Mouse (Mus musculus): ENCODE measurements around the gene Gm49711. TPM values are rescaled to one million over a fixed set of nuclear protein-coding genes. Genes with fewer than 3 reads are reported as not detected.

The Gm49711 gene
- polyA plus RNA-seq, 1 experiment from 2014 or later, result not detected

GRCm38 (mm10) chr16:92140328-92140727 lies 82.2 kb downstream of the Gm49711 start:
- no peak overlapping the region for H3K4me3 ChIP-seq
- no peaks in the 10 kb centered on the region for H3K27me3 ChIP-seq (ENCODE audit: insufficient read depth, poor library complexity, severe bottlenecking)
- no peaks in the 10 kb centered on the region for H3K36me3 ChIP-seq
- H3K9me3 ChIP-seq, result no peaks in the 10 kb centered on the region
- DNase-seq (ENCODE audit: low spot score), result peak; percentile 68
- H3K4me1 ChIP-seq, result peaks cover 13% of the 10 kb centered on the region
- WGBS, result 71% methylated on average over 9 of the region's 9 CpGs
- H3K27ac ChIP-seq, result 0 out of 2 replicates have a peak overlapping the region, but pooled peaks have one; percentile 13

GRCm38 (mm10) chr16:92141021-92141420 lies 82.9 kb downstream of the Gm49711 start:
- WGBS, result 94% methylated on average over 12 of the region's 12 CpGs
- Histone ChIP-seq H3K27ac (no peak overlapping the region), H3K4me1 (peaks cover 13% of the 10 kb centered on the region), H3K36me3 (no peaks in the 10 kb centered on the region), H3K9me3 (no peaks in the 10 kb centered on the region), H3K4me3 (no peak overlapping the region), H3K27me3 (ENCODE audit: insufficient read depth, poor library complexity, severe bottlenecking) (no peaks in the 10 kb centered on the region)
- DNase-seq (ENCODE audit: low spot score), result no peak

DNA sequence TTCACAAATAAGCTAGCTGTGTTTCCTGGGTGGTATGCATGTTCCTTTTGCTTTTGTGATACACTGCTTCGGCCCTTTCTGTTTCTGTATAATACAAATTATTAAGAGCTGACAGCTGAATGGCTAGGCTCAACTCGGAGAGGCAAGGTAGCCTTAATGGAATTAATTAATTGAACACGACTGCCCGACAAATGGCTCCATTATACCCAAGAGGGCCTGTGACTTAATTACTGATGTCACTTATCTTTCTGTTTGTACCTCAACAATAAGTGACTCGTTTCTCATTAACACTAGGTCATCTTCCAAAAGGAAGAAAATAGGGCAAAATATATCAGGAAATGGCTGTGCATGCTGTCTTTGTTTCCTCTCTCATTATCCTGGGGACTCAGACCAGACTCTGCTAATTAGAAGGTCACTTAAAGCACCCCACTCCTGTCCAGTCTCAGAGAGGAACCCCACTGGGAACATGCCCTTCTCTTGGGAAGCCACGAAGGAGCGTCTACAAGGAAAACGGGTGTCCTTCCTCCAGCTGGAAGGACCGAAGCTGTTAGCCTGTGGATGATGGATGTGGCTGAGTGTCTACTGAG lies 84.4 kb downstream of the Gm49711 start:
- 79% methylated on average over 9 of the region's 9 CpGs for WGBS
- DNase-seq (ENCODE audit: low spot score), result no peak
- no peak overlapping the region for H3K4me3 ChIP-seq

GRCm38 (mm10) chr16:92147631-92148366 lies 89.7 kb downstream of the Gm49711 start:
- Histone ChIP-seq H3K27ac (no peak overlapping the region), H3K9me3 (no peaks in the 10 kb centered on the region), H3K27me3 (ENCODE audit: insufficient read depth, poor library complexity, severe bottlenecking) (no peaks in the 10 kb centered on the region), H3K36me3 (no peaks in the 10 kb centered on the region), H3K4me1 (0 out of 2 replicates have a peak, but pooled peaks cover 3% of the 10 kb centered on the region), H3K4me3 (no peak overlapping the region)
- WGBS, result 91% methylated on average over 12 of the region's 12 CpGs
- DNase-seq (ENCODE audit: low spot score), result no peak

More for the DNA sequence above, 84.4 kb downstream of the Gm49711 start:
- Histone ChIP-seq H3K36me3 (no peaks in the 10 kb centered on the region), H3K9me3 (no peaks in the 10 kb centered on the region), H3K27ac (no peak overlapping the region), H3K27me3 (ENCODE audit: insufficient read depth, poor library complexity, severe bottlenecking) (no peaks in the 10 kb centered on the region), H3K4me1 (peaks cover 13% of the 10 kb centered on the region)

- no peak for DNase-seq (ENCODE audit: low spot score)
- Histone ChIP-seq H3K4me1 (0 out of 2 replicates have a peak, but pooled peaks cover 3% of the 10 kb centered on the region), H3K36me3 (no peaks in the 10 kb centered on the region), H3K27me3 (ENCODE audit: insufficient read depth, poor library complexity, severe bottlenecking) (no peaks in the 10 kb centered on the region), H3K27ac (no peak overlapping the region), H3K4me3 (no peak overlapping the region), H3K9me3 (no peaks in the 10 kb centered on the region)
- WGBS, result 79% methylated on average over 2 of the region's 2 CpGs
Observed at GRCm38 (mm10) chr16:92148367-92148728, 90.2 kb downstream of the Gm49711 start.

- 0 out of 2 replicates have a peak, but pooled peaks cover 4% of the 10 kb centered on the region for H3K27me3 ChIP-seq (ENCODE audit: insufficient read depth, poor library complexity, severe bottlenecking)
- no peaks in the 10 kb centered on the region for H3K36me3 ChIP-seq
- no peak overlapping the region for H3K27ac ChIP-seq
- no peak for DNase-seq (ENCODE audit: low spot score)
- 0 out of 2 replicates have a peak, but pooled peaks cover 3% of the 10 kb centered on the region for H3K4me1 ChIP-seq
- no peaks in the 10 kb centered on the region for H3K9me3 ChIP-seq
- WGBS, result 68% methylated on average over 4 of the region's 4 CpGs
- no peak overlapping the region for H3K4me3 ChIP-seq
Observed at GRCm38 (mm10) chr16:92150975-92151374, 92.9 kb downstream of the Gm49711 start.

DNA sequence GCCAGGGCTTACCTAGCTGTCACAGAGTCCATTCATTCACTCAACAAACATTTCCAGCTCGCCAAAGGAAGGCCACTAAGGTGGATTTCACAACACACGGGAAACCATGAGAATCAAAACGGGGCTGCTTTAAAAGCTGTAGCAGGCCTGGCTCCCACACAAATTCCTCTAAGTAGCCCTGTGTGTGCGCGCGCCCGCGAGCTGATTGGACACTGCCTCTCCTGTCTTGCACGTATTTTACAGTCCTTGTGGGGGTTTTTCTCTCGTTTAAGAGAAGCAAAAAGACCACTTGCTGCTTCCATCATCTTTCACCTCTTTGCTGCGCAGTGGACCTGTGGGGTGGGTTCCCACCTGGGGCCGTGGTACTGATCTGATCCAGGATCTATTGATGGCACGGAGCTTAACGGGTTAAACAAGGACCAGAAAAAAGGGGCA lies 99.9 kb downstream of the Gm49711 start:
- DNase-seq (ENCODE audit: low spot score), result no peak
- Histone ChIP-seq H3K4me3 (peak overlapping the region; percentile 68), H3K27me3 (ENCODE audit: insufficient read depth, poor library complexity, severe bottlenecking) (0 out of 2 replicates have a peak, but pooled peaks cover 15% of the 10 kb centered on the region), H3K27ac (peak overlapping the region; percentile 89), H3K36me3 (no peaks in the 10 kb centered on the region), H3K9me3 (no peaks in the 10 kb centered on the region), H3K4me1 (peaks cover 20% of the 10 kb centered on the region)
- WGBS, result 4% methylated on average over 14 of the region's 14 CpGs

DNA sequence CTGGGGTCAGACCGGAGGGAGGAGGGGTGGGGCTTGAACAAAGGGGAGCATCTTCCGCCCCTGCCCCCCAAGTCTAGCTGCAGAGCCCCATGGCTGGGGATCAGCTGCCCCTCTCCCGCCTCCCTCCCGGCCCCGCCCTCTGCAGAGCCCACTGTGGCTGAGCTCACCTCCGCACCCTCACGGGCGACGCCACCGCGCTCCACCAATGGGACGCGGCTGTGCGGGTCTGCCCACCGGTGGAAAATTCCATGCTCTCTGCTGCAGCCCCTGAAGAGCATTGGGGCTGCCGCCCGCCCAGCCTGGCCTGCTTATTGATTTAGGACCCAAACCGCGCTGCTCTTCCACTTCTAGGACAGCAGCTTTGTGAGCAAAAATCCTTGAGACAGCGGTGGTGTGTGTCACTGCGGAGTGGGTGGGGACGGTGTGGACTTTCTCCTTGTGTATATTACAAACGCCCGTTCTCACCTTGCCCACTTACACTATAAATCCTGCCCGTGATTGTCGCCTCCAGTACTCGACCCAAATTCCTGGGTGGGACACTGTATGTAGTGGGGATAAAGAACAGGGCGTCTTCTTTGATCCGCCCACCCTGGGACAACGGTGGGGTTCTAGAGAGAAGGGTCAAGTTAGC lies 100.5 kb downstream of the Gm49711 start:
- WGBS, result 2% methylated on average over 30 of the region's 30 CpGs
- Histone ChIP-seq H3K36me3 (no peaks in the 10 kb centered on the region), H3K4me3 (peak overlapping the region; percentile 68), H3K27me3 (ENCODE audit: insufficient read depth, poor library complexity, severe bottlenecking) (0 out of 2 replicates have a peak, but pooled peaks cover 15% of the 10 kb centered on the region), H3K9me3 (no peaks in the 10 kb centered on the region), H3K4me1 (peaks cover 20% of the 10 kb centered on the region), H3K27ac (peak overlapping the region; percentile 89)
- peak; percentile 88 for DNase-seq (ENCODE audit: low spot score)

DNA sequence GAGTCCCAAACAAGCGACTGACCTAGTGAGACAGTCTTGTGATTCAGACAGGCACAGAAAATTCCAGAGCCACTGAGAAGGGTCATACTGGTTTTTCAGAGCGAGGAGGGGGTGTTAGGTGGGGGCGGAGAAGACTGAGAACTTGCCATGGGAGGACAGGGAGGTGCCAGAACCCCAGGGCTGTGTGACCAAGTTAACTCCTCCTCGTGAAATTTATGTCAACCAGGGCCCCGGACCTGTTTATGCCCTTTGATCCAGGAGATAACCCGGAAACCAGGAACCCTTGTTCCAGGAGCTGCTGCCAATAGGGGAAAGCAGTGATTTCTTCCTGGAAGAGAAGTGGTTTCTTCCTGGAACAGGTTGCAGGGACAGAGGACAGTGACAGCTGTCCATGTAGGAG lies 101.0 kb downstream of the Gm49711 start:
- Histone ChIP-seq H3K27ac (peak overlapping the region; percentile 89), H3K4me1 (peaks cover 20% of the 10 kb centered on the region), H3K27me3 (ENCODE audit: insufficient read depth, poor library complexity, severe bottlenecking) (0 out of 2 replicates have a peak, but pooled peaks cover 15% of the 10 kb centered on the region), H3K36me3 (no peaks in the 10 kb centered on the region), H3K4me3 (peak overlapping the region; percentile 68), H3K9me3 (no peaks in the 10 kb centered on the region)
- DNase-seq (ENCODE audit: low spot score), result no peak
- 32% methylated on average over 6 of the region's 6 CpGs for WGBS

GRCm38 (mm10) chr16:92162289-92162688 lies 104.2 kb downstream of the Gm49711 start:
- WGBS, result 70% methylated on average over 4 of the region's 4 CpGs
- H3K4me1 ChIP-seq, result peaks cover 20% of the 10 kb centered on the region
- 0 out of 2 replicates have a peak, but pooled peaks cover 2% of the 10 kb centered on the region for H3K27me3 ChIP-seq (ENCODE audit: insufficient read depth, poor library complexity, severe bottlenecking)
- DNase-seq (ENCODE audit: low spot score), result no peak
- H3K36me3 ChIP-seq, result no peaks in the 10 kb centered on the region
- no peak overlapping the region for H3K4me3 ChIP-seq
- H3K27ac ChIP-seq, result no peak overlapping the region
- H3K9me3 ChIP-seq, result no peaks in the 10 kb centered on the region

DNA sequence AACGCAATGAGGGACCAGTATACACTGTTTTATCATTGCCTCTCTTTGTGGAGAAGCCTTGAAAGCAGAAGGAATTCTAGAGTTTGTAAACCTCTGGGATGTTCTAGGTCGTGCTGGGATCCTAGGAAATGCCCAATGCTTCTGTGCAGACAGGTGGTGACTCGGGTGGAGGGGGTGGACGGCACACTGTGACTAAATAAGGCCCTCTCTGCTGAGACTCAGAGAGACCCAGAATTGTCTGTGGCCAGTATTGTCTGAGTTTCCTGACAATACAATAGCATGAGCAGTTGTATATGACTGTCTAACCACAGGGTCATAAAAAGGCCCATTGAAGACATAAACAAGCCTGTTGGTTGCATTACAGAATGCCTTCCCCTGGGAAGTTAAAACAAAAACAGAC lies 105.4 kb downstream of the Gm49711 start:
- no peak overlapping the region for H3K27ac ChIP-seq
- H3K4me3 ChIP-seq, result no peak overlapping the region
- no peaks in the 10 kb centered on the region for H3K27me3 ChIP-seq (ENCODE audit: insufficient read depth, poor library complexity, severe bottlenecking)
- no peaks in the 10 kb centered on the region for H3K9me3 ChIP-seq
- H3K4me1 ChIP-seq, result peaks cover 10% of the 10 kb centered on the region
- no peaks in the 10 kb centered on the region for H3K36me3 ChIP-seq
- 77% methylated on average over 4 of the region's 4 CpGs for WGBS
- DNase-seq (ENCODE audit: low spot score), result no peak

DNA sequence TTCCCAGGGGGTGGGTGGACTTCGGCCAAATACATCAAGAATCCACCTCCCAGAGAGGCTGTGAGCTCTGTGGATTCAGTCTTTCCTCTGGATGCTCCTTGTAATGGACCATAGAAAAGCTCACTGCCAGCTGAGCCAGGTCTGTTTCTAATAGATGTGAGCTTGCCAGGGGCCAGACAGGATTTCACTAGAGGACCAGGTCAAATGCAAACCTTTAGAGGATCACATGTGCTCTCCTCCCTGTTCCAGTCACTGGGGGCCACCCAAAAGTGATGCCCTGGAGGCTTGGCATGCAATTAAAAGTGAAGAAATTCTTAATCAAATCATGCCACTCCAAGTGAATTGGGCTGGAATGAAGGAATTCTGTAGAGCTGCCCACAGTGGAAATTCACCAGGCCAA lies 117.9 kb downstream of the Gm49711 start:
- Histone ChIP-seq H3K9me3 (no peaks in the 10 kb centered on the region), H3K36me3 (no peaks in the 10 kb centered on the region), H3K4me3 (no peak overlapping the region), H3K4me1 (peaks cover 17% of the 10 kb centered on the region), H3K27me3 (ENCODE audit: insufficient read depth, poor library complexity, severe bottlenecking) (no peaks in the 10 kb centered on the region), H3K27ac (no peak overlapping the region)
- no peak for DNase-seq (ENCODE audit: low spot score)
- whole genome bisulfite sequencing, result 83% methylated on average over 1 of the region's 1 CpGs

- Histone ChIP-seq H3K36me3 (no peaks in the 10 kb centered on the region), H3K4me1 (peaks cover 15% of the 10 kb centered on the region), H3K4me3 (no peak overlapping the region), H3K27me3 (ENCODE audit: insufficient read depth, poor library complexity, severe bottlenecking) (no peaks in the 10 kb centered on the region), H3K9me3 (no peaks in the 10 kb centered on the region), H3K27ac (no peak overlapping the region)
- WGBS, result 90% methylated on average over 1 of the region's 1 CpGs
- DNase-seq (ENCODE audit: low spot score), result no peak
Observed at GRCm38 (mm10) chr16:92177718-92178117, 119.6 kb downstream of the Gm49711 start.

Measured in heart, embryonic 10.5 days (tissue).